Mouse (Mus musculus) 416B (cell line): Measurements from ENCODE around the gene Pif1.

ENCODE experiments used
- DNase-seq: peaks from one replicate; pipeline ENCODE4 v3.0.0; 2011; ENCODE audit warnings: low read depth

Gene Pif1

DNA sequence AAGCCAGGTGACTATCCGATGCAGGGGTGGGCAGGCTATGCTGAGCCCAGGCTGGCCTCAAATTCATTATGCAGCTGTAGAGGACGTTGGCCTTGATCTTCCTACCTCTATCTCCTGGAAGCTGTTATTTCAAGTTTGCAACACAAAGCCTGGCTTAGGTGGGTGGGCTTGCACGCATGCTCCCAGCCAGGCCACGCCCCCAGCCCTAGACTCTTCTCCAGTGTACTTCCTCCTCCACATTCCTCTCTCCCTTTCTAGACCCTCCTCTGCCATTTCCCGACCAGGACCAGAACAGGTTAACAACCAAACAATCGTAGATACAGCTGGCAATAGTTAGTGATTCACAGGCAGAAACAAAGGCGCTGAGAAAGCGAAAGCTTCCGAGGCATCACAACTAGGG lies 6.6 kb downstream of the Pif1 start:
- DNase-seq: no peak

DNA sequence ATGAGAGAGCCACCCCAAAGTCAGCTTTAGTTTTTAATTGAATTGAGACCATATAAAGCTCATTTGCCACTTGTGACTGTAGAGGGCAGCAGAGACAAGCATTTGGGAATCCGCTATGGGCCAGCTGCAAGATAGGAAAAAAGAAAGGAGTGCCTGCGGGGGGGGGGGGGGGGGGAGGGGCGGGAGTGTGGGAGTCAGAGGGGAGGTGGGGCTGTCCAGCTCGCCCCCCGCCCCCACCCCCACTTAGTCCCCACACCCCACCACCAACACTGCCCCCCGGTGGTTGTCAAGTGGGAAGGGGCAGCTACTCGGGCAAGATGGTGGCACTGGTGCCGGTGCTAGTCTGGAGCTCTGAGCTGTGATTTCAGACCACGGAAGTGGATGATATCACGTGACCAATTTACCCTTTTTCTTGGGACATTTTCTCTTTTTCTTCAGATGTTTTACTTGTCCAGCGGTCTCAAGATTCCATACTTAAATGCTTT lies 11.8 kb downstream of the Pif1 start:
- peak; percentile 77 for DNase-seq

DNA sequence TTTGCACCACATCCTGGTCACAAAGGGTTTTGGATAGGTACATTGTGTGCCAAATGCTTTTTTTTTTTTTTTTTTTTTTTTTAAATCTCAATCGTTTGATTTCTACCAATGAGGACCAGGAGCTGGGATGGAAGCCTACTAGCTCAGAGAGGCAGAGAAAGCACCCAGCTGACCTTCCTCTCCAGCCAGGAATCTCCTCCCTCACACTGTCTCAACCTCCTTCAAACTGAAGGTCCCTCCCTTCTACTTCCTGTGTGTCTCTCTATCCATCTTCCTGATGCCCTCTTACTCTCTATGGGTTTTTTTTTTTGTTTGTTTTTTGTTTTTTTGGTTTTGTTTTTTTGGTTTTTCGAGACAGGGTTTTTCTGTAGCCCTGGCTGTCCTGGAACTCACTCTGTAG lies 14.0 kb downstream of the Pif1 start:
- DNase-seq: peak; percentile 51

DNA sequence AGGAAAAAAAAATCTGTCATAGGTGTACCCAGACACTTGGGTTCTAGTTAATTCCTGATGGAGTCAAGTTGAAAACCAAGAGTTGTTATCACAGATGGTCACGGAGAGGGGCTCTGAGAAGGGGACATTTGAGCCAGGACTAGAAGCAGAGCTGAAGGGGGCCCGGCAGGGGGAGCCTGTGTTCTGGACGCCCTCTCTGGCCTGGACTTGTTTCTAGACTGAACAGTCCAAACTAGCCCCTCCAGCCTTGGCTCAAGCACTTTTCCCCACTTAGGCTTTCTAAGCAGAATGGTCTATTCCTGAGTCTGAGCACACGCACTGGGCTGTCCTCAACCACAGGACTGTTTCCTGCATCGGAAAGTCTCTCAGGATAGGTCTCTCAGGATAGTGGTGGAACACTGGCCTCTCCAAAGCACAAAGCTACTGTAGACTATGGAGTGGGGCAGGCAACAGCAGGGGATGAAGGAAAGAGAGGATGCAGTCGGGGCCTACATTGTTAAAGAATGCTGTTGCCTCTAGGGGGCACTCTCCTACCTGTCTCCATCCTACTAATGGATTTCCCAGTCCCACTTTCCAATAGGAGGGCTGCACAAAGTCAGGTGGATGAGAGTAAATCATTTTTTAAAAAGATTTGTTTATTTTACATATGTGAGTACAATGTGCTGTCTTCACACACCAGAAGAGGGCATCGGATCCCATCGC lies 16.6 kb downstream of the Pif1 start:
- DNase-seq: peak; percentile 44

DNA sequence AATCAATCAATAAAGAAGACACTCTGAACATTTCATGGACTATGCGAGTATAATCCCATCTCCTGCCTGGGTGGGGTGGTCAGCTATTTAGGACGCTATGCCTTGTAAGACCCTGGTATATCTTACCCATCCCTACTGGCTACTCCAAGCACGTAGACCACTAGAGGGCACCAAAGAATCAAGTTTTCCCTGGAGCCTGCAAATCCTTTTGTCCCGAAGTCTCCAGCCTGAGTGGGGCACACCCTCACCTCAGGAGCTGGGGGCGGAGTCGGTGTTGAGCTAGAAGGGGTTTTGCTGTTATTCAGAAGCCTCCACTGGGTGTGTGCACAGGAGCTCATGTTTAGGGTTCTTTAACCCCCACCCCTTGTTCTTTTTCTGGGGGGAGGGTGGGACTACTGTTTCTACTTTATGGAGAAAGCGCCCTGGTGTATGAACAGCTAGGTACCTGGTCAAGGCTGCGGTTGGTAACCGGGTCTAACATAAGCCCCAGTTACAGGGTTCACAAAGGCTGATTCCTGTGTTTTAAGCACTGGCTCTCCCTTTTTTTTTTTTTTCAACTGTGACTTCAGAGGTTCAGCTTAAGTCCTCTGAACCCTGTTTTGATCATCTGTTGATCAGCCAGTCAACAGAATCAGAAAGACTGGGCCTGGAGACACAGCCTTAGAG lies 18.6 kb downstream of the Pif1 start:
- DNase-seq: peak; percentile 92

DNA sequence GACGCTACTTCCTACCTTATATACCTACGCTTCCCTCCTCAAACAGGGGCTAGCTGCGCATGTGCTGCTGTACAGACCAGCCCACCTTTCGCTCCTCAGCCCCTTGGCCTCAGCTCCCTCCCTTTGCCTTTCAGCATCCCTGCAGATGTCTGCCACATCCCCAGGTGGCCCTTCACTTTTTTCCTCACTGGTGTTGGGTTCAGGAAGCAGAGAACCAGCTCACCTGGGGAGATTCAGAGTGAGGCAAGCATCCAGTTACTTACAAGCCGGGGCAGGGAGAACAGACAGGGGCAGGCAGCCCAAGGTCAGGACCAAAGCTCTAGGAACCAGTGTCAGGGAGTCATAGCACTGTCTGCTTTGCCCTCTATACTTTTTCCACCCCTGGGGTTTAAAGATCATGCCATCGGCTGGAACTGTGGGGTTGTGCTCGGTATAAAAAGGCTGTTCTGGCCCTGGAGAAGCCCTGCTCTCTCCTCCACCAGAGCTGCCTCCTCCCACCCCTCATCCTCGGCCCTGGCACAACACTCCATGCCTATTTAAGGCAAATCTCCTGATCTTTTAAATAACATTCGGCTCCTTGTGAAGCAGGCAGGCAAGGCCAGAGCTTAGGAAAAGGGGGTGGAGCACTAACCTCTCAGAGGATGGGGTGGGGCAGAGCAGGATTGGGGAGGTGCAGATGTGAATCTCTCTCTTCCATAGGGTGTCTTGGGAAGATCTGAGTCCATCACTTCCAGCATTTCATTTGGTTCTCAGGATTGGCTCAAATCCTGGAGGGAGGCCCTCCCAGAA lies 19.6 kb downstream of the Pif1 start:
- DNase-seq: no peak

DNA sequence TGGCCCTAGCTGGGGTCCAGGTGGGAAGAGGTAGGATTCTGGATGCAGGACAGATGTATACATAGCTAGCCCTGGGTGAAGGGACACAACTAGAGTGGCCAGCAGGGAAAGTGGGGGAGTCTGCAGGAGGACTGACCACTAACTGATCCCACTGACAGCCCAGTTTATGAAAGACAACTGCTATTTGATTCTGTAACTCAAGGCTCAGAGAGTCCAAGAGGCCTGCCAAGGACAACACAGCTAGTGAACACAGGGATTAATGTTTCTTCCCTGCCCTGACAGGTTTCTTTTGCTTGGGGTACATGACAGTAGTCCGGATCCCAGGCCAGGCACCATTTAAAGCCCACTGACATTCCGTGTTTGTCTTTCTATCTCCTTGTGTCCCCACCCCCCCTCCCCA lies 20.2 kb downstream of the Pif1 start:
- no peak for DNase-seq

DNA sequence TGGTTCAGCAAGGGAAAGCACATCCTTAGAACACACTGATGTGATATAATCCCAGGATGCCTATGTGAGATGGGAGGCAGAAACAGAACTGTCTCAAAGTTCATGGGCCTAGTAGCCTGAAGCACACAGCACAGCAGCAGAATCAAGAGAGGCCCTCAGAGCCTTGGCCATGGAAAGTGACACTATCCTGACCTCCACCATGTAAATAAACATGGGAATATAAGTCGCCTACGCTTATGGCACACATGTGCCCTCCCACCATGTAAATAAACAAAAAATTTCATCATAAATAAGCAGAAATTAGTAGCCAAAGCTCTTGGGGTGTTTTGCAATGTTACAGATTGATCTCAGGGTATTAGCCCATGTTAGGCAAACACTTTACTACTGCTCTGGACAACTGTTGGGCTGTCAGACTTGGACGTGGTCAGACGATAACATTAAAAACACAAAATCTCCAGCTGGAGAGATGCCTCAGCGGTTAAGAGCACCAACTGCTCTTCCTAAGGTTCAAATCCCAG lies 25.1 kb downstream of the Pif1 start:
- DNase-seq: no peak

DNA sequence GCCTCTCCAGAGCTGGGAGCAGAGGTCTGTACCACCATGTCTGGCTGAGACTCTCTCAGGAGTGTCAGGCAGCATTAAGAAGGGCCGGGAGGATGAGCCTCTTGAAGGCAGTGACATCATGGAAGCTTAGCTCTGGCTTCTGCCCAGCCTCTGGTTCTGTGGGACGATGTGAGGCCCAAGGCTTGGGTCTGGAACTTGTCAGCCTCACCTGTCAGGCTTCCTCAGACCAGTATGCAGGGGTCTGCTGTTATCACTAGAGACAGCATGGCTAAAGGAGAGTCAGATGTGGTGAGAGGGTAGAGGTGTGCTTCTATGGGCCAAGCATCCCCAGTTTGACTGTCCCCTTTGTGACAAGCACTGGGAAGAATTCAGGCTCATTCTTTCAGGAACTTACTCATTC lies 26.1 kb downstream of the Pif1 start:
- no peak for DNase-seq

DNA sequence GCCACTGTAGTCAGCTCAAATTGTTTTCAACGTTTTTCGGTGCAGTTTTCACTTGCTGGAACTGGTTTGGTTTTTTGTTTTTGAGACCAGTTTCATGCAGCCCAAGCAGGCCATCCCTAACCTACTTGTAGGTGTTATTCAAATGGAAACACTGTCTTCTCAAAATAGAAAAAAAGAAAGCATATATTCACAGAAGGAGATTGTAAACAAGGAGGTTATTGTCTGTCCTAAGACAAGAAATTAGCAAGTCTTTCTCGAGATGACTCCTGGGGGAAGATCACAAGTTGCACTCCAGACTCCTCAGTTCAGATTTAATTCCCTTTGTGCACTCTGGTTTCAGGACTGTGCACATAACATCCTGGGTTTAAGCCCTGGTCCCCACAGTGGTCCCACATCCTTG lies 32.4 kb downstream of the Pif1 start:
- DNase-seq: no peak

DNA sequence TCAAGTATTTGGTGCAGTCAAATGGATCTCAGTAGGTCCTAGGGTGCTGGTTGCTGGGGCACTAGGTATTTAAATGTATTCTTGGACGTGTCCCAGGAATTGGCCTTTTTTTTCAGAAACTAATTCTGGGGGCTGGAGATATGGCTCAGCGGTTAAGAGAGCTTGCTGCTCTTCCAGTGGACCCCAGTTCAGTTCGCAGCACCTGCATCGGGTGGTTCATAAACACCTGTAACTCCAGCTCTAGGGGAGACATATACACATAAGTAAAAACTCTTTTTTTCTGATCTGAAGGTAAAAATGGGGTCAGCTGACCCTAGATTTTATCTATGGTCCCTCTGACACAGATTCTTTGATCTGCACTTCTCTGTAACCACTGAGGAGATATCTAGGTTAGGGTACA lies 34.2 kb downstream of the Pif1 start:
- no peak for DNase-seq

DNA sequence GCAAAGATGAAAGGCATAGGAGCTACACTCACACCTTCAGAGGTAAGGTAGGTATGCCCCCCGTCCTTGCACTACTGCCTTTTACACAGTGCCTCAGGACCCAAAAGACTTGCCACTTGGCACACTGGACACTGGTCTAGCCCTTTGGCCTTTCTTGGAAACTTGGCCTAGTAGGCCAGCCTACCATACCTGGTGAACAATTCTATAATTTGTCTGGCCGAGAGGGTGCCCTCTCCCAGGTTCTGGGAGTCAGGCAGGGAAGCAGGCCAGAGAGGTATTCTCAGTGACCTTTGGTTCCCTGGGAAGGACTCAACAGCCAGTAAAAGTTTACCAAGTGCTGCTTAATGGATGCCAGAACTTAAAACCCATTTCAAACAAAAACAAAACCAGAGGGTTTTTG lies 34.7 kb downstream of the Pif1 start:
- no peak for DNase-seq

DNA sequence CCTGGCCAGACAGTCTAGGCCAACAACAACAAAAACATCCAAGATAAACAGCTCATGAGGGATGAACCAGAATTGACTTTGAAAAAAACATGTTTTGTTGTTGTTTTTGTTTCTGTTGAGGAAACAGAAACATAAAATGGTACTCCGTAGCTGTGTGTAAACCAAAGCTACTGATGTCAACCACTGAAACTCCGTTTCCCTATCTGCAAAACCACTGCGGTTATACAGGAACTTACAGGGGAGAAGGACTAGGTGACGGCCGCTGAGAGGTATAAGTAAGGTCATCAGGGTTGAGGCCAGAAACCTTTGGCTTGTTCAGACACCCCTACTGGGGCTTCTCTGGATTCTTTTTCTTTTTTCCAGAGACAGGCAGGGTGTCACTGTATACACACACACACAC lies 35.9 kb downstream of the Pif1 start:
- no peak for DNase-seq

DNA sequence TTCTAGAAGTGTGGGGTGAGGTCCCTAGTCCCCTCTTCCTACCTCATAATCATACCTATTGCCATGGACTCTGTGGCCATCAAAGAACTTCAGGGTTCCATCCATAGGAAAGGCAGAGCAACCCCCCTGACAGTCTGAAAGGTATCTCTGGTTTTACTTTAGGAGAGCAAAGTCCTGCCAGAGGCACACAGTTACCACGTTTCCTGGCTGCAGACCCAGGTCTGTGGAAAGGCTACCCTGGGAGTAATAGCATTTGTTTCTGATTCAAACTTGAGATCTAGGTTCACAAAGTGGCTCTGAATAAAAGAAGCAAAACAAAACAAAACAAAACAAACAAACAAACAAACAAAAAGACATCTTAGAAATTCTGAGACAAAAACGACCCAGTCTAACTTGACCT lies 37.3 kb downstream of the Pif1 start:
- no peak for DNase-seq

DNA sequence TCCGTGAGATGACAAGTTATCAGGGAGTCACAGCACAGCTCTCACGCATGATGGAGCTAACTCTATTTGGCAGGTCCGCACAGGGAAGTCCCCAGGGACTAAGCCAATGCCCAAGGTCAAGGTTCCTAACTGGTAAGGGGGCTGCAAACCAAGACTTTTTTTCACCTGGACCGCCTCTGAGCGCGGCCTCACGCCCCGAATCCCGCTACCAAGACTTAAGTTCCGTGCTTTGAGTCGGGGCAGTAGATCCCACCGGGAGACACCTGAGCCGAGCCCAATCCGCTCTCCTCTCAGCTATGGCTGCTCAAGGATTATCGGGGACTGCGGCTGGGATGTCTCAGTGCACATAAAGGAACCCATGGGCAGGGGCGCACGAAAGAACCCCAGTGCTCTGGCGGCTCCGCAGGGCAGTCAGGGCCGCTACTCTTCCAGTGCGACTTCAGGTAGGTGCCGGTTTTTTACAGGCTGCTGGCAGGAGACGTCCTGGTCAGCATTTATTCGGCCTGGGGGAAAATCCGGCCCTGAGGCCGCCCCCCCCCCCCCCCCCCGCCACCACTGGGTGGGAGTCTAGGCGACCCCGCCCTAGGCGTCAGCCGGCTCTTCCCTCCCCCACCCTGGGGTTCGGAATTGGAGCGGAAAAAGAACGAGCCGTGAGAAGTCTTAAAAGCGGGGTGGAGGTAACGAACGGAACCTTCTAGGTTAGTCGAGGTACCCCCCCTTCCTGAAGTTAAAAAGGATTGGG lies 42.2 kb downstream of the Pif1 start, which contains the start of gene Rbpms2:
Gene Rbpms2, plus strand, starts transcription at position 624 of the 742 bp plus-strand sequence.
- DNase-seq: no peak

DNA sequence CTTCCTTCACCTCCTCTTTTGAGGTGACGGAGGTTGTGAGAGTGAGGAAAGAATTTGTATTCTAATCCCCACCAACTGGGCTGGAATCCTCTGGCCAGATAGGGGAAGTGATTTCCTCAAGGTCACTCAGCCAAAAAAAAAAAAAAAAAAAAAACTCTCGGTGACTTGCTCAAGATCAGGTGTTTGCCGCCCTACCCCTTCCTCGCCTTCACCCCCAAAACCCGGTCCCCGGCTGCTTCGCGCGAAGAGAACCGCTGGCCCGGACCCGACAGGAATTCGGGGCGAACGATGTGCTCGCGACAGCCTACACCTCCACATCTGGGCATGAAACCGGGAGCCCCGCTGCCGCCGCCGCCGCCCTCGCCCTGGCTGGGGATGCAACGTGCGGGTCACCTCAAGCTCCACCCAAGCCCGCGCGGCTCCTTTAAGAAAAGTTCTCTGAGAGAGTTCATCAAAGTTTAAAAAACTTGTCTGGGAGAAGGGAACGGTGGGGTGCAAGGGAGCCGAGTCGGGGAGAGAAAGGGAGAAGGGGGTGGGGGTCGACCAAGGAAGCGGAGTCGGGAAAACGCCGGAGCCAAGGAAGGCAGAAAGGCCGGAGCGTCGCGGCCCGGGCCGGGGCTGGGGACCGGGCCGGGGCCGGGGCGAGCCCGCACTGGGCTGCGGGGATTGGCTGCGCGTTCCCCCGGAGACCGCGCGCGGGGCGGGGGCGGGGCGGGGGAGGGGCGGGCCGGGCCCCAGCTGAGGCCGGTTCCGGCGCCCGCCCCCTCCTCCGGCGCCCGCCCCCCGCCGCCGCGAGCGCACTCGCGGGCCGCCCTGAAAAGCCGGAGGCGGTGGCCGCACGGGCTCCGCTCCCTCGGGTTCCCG lies 43.0 kb downstream of the Pif1 start:
- peak; percentile 82 for DNase-seq

DNA sequence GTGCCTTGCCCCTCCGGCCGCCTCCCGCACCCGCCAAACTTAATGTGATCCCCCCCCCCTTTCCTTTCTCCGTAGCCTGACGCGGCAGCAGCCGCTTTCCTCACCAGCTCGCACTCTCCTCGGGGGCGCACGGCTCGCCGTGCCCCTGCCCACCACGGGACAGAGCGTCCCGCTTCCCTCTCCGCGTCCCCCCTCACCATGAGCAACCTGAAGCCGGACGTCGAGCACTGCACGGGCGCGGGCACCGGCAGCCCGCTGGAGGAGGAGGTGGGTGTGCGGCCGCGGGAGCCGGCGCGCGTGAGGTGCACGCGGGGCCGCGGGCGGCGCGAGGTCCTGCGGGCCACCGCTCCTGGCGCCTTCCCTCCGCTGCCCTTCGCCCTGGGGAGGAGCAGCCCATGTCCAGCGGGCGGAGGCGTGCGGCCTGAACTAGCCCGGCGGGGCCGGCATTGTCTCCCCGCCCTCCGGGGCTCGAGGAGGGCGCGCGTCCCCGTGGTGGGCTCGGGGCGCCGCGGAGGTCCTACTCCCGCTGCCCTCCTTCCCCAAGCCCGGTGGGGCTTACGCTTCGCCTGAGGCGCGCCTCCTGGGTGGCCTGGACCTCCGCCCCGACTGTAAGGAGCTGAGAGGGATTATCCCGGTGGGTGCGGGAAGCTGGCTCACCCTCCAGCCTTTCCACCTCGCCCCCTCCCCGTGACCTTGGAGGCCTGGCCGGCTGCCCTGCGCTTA lies 43.8 kb downstream of the Pif1 start:
- peak; percentile 24 for DNase-seq

DNA sequence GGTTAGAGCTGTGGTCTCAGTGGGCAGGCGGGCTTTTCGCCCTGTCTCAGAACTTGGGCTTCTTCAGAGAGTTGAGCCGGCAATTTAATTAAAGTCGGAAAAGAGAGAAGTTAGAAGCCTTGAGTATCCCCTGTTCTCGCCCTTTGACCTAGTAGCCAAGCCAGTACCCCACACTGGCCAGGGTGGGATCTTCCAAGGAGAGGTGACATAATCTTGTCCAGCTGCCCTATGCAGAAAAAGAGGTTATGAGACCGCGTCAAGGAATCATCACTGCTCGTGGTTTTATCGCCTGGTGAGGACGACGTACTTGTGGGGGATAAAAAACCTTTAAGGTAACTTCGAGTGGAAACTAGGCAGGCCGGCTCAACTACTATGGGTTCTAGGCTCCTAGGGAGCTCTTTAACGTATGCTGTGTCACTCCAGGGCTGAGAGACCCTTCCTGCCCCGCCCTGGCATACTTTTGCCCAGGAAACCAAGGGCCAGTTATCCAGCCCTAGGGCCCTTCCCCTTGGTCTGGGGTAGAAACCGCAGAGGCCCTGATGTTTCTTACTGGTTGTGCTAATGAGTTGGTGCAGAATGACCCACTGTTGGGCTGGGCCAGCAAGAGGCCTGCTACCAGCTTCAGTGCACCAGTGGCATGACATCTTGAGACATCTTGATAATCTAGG lies 44.5 kb downstream of the Pif1 start:
- DNase-seq: peak; percentile 98

DNA sequence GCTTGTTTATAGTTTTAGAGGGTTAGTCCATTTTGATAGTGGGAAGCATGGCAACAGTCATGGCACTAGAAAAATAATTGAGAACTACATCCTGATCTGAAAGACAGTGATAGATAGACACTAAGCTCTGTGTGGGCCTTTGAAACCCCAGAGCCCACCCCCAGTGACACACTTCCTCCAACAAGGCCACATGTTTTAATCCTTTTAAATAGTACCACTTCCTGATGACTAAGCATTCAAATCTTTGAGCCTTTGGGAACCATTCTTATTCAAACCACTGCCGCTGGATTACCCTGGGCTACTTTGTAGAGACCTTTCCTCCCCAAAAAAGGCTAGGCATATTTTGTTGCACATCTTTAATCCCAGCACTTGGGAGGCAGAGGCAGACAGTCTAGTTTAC lies 48.8 kb downstream of the Pif1 start:
- peak; percentile 85 for DNase-seq

DNA sequence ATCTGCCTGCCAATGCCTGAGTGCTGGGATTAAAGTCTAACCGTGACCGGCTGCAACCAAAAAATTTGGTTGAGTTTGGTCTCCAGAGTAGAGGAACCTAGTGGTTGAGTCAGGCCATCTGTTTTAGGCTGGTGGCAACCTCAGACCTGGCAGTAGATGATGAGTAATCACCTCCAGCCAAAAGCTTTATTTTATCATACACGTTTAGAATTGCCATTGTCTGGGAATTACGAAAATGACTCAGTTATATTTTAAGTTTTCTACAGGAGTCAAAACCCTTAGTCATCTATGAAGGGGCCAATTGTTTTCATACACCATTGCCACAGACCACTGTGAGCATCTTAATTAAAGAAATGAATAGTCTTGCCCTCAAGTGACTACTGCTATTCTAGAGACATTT lies 50.0 kb downstream of the Pif1 start:
- DNase-seq: peak; percentile 91
